Mouse (Mus musculus): ENCODE results near the gene S100a1. TPM values are rescaled to one million over a fixed set of nuclear protein-coding genes. Genes with fewer than 3 reads are reported as not detected.
A peak's percentile ranks its signal among the peaks of the same experiment; 100 is the strongest.

The S100a1 gene
- polyA plus RNA-seq, 1 experiment from 2014 or later = 82.3 TPM

DNA sequence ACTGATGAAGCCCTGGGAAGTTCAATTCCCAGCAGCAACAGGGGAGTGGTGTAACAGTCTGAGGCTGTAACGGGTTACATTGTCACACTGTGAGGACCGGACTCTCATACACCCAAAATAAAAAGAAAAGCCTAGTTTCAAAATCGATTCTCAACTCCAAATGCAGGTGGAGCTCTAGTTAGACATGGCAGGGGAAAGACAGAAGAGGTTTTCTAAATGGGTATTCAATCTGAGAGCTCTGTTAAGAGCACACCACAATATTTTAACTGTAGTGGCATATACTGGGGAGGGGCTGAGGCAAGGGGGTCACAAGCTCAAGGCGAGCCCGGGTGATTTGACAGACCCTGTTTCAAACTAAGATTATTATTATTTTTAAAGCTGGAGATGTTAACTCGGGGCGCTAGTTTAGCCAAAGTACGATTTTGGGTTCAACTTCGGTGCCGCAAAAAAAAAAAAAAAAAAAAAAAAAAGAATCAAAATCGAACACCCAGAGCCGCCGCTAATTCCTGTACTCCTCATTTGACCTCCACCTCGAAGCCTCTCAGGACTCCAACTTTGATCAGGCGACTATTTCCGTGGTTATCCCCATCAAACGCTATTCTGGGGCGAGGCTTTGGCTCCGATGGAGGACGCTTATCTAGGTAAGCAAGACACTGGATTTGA, 5.8 kb downstream of the S100a1 start:
- H3K4me1 ChIP-seq (replicated peaks) = peaks cover 15% of the 10 kb centered on the region; the same call in 1 of the 2 replicates
- no peaks in the 10 kb centered on the region for H3K27me3 ChIP-seq (replicated peaks)
- peak overlapping the region; percentile 95 for H3K27ac ChIP-seq
- H3K4me2 ChIP-seq (replicated peaks) = peak overlapping the region; percentile 61
- ATAC-seq = no peak
- H3K4me3 ChIP-seq (replicated peaks) = peak overlapping the region; percentile 97
- WGBS = 3% methylated on average over 20 of the region's 20 CpGs
- H3K9me3 ChIP-seq = no peaks in the 10 kb centered on the region
- peaks cover 10% of the 10 kb centered on the region for H3K36me3 ChIP-seq
- H3K9ac ChIP-seq = peak overlapping the region; percentile 99

DNA sequence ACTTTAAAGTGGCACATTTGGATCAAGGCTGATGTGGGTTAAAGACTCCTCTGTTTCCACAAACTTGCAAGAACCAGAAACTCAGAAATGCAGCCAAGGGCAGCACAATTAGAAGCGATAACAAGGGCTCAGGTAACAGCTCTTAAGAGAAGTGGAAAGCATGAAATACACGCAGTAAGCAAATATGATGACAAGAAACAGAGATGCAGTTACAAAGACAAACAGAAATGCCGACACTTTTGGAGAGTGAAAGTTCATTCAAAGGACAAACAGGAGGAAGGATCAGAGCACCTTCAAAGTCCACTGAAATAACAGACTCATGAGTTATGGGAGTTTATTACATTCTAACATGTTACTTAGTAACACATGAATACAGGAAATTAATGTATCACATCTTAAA, 7.8 kb downstream of the S100a1 start:
- Histone ChIP-seq H3K27ac (no peak overlapping the region), H3K4me1 (replicated peaks) (peaks cover 13% of the 10 kb centered on the region; the same call in 1 of the 2 replicates), H3K27me3 (replicated peaks) (no peaks in the 10 kb centered on the region), H3K4me2 (replicated peaks) (no peak overlapping the region), H3K9me3 (no peaks in the 10 kb centered on the region), H3K36me3 (peaks cover 21% of the 10 kb centered on the region), H3K9ac (no peak overlapping the region), H3K4me3 (replicated peaks) (no peak overlapping the region)
- 69% methylated on average over 3 of the region's 3 CpGs for WGBS
- ATAC-seq = no peak

DNA sequence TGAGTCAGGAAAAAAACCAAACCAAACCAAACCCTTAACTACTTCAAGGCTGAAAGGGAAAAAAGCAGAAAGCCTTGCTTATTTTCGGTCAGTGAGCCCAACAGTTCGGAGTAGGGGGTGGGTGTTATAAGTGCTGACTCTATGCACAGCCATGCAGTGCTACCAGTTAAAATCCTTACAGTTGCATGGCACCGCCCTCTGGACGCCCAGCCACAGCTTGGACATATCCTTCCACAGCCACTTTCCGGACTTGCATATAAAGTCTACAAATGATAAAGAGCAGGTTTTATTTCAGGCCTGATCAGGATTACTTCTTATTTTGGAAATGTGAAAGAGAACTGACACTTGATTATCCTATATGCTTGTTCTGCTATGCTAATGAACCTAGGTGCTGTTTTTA, 9.0 kb downstream of the S100a1 start:
- Histone ChIP-seq H3K9ac (no peak overlapping the region), H3K4me3 (replicated peaks) (no peak overlapping the region), H3K36me3 (peaks cover 26% of the 10 kb centered on the region), H3K27me3 (replicated peaks) (no peaks in the 10 kb centered on the region), H3K9me3 (no peaks in the 10 kb centered on the region), H3K4me2 (replicated peaks) (no peak overlapping the region), H3K4me1 (replicated peaks) (peaks cover 13% of the 10 kb centered on the region; the same call in 1 of the 2 replicates), H3K27ac (no peak overlapping the region)
- no peak for ATAC-seq
- 93% methylated on average over 5 of the region's 5 CpGs for WGBS

DNA sequence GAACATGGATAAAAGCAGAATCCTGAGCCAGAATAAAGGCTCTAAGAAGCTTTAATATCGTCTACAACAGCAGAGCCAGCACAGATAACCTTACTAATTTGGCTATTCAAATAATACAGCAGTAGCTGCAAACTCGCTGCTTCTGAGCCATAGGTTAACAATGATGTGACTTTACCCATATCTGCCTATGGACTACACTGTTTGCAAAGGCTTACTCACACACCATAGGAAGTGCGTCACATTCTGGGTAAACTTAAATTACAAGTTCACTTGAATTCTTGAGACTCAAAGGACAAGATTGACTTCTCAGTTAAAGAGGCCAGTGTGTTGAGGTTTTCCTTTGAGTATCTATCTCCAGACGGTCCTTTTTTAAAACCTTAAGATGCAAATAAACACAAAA, 10.7 kb downstream of the S100a1 start:
- Histone ChIP-seq H3K4me1 (replicated peaks) (peaks cover 13% of the 10 kb centered on the region; the same call in 1 of the 2 replicates), H3K4me3 (replicated peaks) (no peak overlapping the region), H3K36me3 (peaks cover 28% of the 10 kb centered on the region), H3K27me3 (replicated peaks) (no peaks in the 10 kb centered on the region), H3K9ac (no peak overlapping the region), H3K9me3 (no peaks in the 10 kb centered on the region), H3K4me2 (replicated peaks) (no peak overlapping the region), H3K27ac (no peak overlapping the region)
- ATAC-seq = no peak
- 68% methylated on average over 4 of the region's 4 CpGs for WGBS

DNA sequence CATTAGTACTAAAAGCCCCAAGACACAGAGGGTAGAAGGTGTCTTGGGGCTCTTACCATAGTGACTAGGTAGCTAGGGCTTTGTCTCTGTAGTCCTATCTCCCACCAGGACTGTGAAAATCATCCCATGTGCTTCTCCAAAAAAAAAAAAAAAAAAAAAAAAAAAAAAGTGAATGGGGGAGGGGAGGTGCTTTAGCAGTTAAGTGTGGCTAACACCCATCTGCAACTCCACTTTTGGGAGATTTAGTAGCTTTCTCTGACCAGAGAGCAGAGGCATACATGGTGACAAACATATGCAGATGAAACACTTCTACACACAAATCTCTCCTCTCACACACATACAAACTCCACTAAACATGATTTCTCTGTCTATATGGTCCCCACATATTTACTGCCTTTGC, 16.6 kb downstream of the S100a1 start:
- Histone ChIP-seq H3K4me2 (replicated peaks) (no peak overlapping the region), H3K9me3 (no peaks in the 10 kb centered on the region), H3K4me1 (replicated peaks) (peaks cover 4% of the 10 kb centered on the region; the same call in 1 of the 2 replicates), H3K9ac (no peak overlapping the region), H3K27ac (no peak overlapping the region), H3K27me3 (replicated peaks) (no peaks in the 10 kb centered on the region), H3K36me3 (peaks cover 27% of the 10 kb centered on the region), H3K4me3 (replicated peaks) (no peak overlapping the region)
- no peak for ATAC-seq

DNA sequence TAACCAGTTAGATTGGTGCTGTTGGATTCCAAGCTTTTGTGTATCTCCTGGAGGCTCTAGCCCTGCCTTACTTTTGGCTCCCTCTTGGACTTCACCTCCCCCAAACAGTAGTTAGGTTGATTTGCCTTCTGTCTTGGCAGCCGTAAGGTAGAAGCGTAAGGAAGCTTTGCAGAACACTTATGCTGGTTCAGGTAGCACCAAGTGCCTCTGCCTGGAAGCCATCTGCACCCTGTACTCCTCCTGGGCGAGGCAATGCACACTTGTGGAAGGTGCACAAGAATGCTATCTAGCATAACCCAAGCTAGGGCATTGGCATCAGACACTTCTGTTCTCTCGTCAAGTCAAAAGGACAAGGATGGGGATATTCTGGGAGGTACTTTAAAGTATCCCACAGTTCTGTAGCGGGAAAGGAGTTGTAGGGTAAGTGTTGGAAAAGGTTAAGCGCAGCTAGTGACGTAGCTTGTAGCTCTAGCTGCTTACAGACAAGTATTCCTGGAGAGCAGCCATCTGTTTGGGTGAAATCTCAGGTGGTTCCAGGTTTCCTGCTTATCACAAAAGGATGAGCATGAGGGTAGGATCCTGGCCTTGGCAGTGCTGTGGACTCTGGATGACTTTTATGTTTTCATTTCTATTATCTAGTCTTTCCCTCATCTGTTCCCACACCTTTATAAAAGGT, 18.2 kb downstream of the S100a1 start:
- no peak overlapping the region for H3K4me3 ChIP-seq (replicated peaks)
- ATAC-seq = no peak
- no peaks in the 10 kb centered on the region for H3K27me3 ChIP-seq (replicated peaks)
- 93% methylated on average over 7 of the region's 7 CpGs for WGBS
- H3K4me1 ChIP-seq (replicated peaks) = peaks cover 4% of the 10 kb centered on the region; the same call in 1 of the 2 replicates
- H3K9me3 ChIP-seq = no peaks in the 10 kb centered on the region
- no peak overlapping the region for H3K4me2 ChIP-seq (replicated peaks)
- H3K36me3 ChIP-seq = peaks cover 18% of the 10 kb centered on the region
- H3K9ac ChIP-seq = no peak overlapping the region
- no peak overlapping the region for H3K27ac ChIP-seq

DNA sequence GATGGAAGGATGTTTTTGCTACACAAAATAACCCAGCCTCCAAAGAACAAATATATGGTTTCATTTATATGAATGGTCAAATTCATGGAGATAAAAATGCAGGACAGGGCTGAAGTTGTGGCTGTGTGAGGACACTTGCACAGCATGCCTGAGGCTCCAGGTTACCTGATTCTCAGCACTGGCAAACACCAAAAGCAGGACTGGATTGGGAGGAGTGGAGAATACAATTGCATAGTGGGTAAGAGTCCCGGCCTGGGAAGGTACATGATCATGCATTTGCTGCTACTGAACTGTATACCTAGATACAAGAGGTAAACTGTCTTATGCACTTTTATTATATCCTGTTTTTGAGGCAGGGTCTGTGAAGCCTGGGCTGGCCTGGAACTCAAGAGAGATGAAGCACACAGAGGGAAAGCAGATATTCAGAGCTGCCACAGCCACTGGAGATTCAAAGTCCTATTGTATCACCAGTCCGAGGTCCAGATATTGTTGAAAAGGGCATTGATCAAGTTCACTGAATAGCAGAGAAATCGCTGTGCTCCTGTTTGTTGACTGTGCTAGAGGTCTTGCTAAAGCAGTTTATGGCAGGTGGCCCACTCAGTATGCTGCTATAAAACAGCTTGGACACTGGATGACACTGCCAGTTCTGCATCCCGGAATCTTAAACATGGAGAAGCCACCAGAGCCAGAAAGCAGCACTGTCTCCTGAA, 20.2 kb downstream of the S100a1 start:
- Histone ChIP-seq H3K27ac (peak overlapping the region; percentile 22; the same call in 1 of the 2 replicates), H3K4me1 (replicated peaks) (peaks cover 11% of the 10 kb centered on the region), H3K4me3 (replicated peaks) (no peak overlapping the region), H3K4me2 (replicated peaks) (no peak overlapping the region), H3K27me3 (replicated peaks) (no peaks in the 10 kb centered on the region), H3K36me3 (peaks cover 15% of the 10 kb centered on the region), H3K9me3 (no peaks in the 10 kb centered on the region), H3K9ac (peak overlapping the region; percentile 17; the same call in 1 of the 2 replicates)
- no peak for ATAC-seq
- 48% methylated on average over 4 of the region's 4 CpGs for WGBS

DNA sequence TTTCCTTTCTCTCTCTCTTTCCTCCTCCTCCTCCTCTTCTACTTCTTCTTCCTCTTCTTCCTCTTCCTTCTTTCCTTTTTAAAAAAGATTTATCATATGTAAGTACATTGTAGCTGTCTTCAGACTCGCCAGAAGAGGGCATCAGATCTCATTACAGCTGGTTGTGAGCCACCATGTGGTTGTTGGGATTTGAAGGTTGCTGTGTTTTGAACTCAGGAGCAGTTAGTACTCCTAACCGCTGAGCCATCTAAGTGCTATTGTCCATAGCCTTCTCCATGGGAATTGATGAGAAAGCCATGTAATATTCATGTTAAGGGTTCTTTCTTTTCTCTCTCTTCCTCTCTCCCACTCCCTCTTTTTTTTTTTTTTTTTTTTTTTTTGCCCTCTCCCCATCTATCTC, 22.8 kb downstream of the S100a1 start:
- H3K4me2 ChIP-seq (replicated peaks) = no peak overlapping the region
- no peaks in the 10 kb centered on the region for H3K9me3 ChIP-seq
- WGBS = 37% methylated on average over 2 of the region's 2 CpGs
- H3K4me3 ChIP-seq (replicated peaks) = no peak overlapping the region
- H3K36me3 ChIP-seq = peaks cover 19% of the 10 kb centered on the region
- no peak overlapping the region for H3K27ac ChIP-seq
- no peak overlapping the region for H3K9ac ChIP-seq
- no peaks in the 10 kb centered on the region for H3K27me3 ChIP-seq (replicated peaks)
- peak; percentile 17 for ATAC-seq
- peaks cover 11% of the 10 kb centered on the region for H3K4me1 ChIP-seq (replicated peaks)

DNA sequence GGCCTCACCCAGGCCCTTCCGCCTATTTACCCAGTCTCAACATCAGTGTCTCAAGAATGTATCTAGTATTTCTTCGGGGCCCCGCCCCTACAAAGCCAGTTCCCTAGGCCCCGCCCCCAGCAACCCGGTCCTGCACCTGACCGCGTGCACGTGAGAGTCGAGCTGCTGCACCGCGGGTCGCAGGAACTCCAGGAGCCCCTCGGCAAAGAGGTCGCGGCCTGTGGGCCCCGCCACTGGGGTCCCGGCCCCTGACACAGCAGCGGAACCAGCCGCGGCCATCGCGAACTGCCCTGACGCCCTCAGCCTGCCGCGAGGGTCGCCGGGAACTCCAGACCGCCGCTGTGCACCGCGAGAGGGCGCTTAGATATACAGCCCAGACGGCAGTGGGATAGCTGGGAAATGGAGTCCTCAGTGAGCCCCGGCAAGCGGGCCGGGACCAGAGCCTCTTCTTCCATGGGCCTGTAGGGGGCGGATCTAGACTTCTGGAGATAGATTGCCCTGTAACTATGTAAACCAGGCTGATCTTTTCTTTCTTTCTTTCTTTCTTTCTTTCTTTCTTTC, 23.4 kb downstream of the S100a1 start, which contains the start of gene Snapin:
Snapin (minus strand) TSS at position 338 of the 561 bp plus-strand sequence.
- H3K27ac ChIP-seq = peak within 1 kb of the TSS; percentile 77
- WGBS = 0% methylated on average over 37 of the region's 37 CpGs
- H3K4me3 ChIP-seq (replicated peaks) = peak within 1 kb of the TSS; percentile 84
- peaks cover 11% of the 10 kb centered on the region for H3K4me1 ChIP-seq (replicated peaks)
- no peaks in the 10 kb centered on the region for H3K27me3 ChIP-seq (replicated peaks)
- peak within 1 kb of the TSS; percentile 68 for H3K4me2 ChIP-seq (replicated peaks)
- no peaks in the 10 kb centered on the region for H3K9me3 ChIP-seq
- H3K9ac ChIP-seq = peak within 1 kb of the TSS; percentile 81
- H3K36me3 ChIP-seq = peaks cover 22% of the 10 kb centered on the region
- ATAC-seq = peak; percentile 99

DNA sequence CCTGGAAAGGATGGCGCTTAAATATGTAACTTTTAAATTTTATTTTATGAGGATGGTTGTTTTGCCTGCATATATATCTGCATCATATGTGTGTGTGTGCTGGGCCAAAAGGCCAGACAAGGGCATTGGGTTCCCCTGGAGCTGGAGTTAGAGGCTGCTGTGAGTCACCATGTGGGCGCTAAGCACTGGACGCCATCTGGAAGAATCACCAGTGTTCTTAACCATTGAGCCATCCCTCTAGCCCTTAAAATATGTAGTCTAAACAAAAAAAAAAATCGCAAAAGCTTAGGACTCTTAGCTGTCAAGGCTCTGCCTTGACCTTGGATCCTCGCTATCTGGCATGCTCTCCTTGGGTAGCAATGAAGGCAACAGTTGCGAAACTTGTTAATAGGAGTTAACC, 25.6 kb downstream of the S100a1 start:
- no peak overlapping the region for H3K4me3 ChIP-seq (replicated peaks)
- peaks cover 36% of the 10 kb centered on the region for H3K36me3 ChIP-seq
- no peak overlapping the region for H3K27ac ChIP-seq
- no peaks in the 10 kb centered on the region for H3K9me3 ChIP-seq
- no peak overlapping the region for H3K9ac ChIP-seq
- ATAC-seq = no peak
- no peaks in the 10 kb centered on the region for H3K27me3 ChIP-seq (replicated peaks)
- 79% methylated on average over 6 of the region's 6 CpGs for WGBS
- H3K4me1 ChIP-seq (replicated peaks) = peaks cover 6% of the 10 kb centered on the region
- H3K4me2 ChIP-seq (replicated peaks) = no peak overlapping the region

DNA sequence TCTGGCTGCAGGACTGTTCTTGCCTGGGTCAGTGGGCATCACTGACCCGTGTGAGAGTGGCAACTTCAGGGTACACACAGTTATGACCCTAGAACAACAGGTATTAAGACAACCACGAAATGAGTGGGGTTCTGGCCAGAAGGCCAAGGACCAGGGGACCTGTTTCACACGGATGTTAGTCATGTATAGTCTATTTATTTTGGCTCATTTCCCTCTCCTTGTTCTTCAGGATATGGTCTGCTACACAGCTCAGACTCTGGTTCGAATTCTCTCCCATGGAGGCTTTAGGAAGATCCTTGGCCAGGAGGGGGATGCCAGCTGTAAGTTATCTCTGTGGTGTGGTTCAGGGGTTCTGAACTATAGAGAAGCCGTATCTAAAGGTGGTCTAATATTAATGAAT, 27.2 kb downstream of the S100a1 start:
- H3K9me3 ChIP-seq = no peaks in the 10 kb centered on the region
- H3K4me3 ChIP-seq (replicated peaks) = no peak overlapping the region
- no peak overlapping the region for H3K9ac ChIP-seq
- no peaks in the 10 kb centered on the region for H3K27me3 ChIP-seq (replicated peaks)
- H3K4me2 ChIP-seq (replicated peaks) = no peak overlapping the region
- peaks cover 50% of the 10 kb centered on the region for H3K36me3 ChIP-seq
- WGBS = 86% methylated on average over 5 of the region's 5 CpGs
- no peak overlapping the region for H3K27ac ChIP-seq
- H3K4me1 ChIP-seq (replicated peaks) = peaks cover 6% of the 10 kb centered on the region
- ATAC-seq = no peak

Measured in intestine, embryonic 15.5 days (tissue).